Mouse (Mus musculus): Measurements from ENCODE around the gene Gdpd5.
A peak's percentile ranks its signal among the peaks of the same experiment; 100 is the strongest.

The Gdpd5 gene

DNA sequence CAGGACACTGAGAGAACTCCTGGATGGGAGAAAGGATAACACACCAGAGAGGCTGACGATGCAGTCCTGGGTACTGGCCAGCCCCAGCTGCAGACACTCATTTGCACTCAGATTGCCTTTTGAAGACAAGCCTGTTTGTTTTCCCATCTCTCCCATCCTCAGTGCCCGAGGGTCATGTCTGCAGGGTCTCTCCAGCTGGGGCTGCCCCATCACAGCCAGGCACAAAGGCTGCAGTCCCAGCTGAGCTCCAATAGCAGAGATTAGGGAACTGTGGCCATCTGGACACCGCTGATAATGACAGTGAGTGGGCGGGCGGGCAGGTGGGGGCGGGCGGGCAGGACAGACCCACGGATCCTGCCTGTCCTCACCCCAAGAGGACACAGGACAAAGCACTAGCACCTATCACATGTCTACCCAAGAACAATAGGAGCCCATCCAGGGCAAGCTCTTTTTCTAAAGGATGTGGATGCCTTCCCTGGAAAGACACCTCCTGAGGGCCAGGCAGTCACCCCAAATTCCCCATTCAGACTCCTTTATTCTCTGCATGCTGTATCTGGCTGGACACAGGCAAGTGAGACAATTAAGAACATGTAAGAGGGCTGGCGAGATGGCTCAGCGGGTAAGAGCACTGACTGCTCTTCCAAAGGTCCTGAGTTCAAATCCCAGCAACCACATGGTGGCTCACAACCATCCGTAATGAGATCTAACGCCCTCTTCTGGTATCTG, 93.8 kb downstream of the Gdpd5 start:
- no peak for DNase-seq (ENCODE audit: low read depth, low spot score)

DNA sequence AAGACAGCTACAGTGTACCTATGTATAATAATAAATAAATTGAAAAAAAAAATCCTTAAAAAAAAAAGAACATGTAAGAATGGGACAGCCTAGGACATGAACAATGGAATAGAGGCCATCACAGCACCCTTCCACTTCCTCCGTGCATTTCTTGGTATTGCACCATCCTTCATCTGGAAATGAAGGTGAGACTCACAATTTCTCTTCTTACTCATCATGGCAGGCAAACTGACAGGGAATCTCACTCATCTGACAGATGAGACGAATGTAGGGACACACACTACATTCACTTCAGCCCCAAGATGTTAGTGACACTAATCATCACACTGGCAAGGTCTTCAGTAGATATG, 94.3 kb downstream of the Gdpd5 start:
- no peak for DNase-seq (ENCODE audit: low read depth, low spot score)

DNA sequence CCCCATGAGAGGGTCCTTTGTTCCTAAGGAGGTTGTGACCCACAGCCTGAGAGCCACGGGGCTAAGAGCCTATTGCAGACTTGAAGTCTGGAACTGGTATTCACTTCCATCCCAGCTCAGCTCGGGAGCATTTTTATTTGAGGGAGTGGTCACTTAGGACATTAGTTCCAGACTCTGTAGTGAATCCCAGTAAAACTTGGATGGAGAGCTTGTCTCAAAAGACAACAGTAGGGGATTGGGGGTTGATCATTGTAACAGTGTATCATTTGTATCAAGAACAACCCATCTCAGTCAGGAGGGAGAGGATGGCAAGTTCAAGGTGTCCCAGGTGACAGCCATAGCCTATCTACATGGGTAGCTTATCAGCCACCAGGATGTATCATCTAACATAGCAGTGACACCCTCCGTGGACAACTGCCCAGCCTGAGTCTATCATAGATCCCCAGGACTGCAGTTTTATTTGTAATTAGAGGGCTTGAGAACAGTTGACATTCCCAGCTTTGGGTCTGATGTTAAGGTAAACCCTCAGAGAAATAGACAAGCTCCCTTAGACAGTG, 95.4 kb downstream of the Gdpd5 start:
- DNase-seq (ENCODE audit: low read depth, low spot score) = no peak

DNA sequence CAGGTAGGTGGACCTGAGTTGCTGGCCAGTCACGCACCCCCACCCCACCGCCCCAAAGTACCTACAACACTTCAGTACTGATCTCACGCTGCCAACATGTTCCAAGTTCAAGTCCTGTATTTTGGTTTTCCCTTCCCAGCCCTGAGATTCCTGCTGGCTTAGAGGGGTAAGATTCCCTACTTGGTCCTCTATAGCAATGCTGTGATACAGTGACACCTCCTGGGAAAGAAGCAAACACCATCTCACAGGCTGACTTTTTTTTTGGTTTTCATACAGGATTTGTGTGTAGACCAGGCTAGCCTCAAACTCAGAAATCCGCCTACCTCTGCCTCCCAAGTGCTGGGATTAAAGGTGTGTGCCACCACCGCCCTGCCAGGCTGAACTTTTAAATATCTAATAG, 96.0 kb downstream of the Gdpd5 start:
- DNase-seq (ENCODE audit: low read depth, low spot score) = no peak

DNA sequence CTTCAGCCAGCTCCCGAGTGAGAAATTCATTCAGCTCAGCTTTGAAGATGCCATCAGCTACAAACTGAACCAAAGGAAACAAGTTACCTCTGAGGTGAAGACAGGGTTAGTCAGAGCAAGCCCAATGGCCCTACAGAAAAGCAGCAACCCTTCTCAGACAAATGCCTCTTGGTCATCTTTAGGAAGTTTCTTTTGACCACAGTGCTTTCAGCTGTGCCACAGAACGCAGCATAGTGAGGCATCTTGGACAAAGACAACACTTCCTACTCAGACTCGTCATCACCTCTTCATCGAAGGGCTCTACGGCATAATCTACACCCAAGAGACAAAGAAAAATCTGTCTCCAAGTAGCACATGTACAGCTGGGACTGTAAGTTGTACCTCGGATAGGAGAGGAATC, 101.4 kb downstream of the Gdpd5 start:
- peak; percentile 33 for DNase-seq (ENCODE audit: low read depth, low spot score)

DNA sequence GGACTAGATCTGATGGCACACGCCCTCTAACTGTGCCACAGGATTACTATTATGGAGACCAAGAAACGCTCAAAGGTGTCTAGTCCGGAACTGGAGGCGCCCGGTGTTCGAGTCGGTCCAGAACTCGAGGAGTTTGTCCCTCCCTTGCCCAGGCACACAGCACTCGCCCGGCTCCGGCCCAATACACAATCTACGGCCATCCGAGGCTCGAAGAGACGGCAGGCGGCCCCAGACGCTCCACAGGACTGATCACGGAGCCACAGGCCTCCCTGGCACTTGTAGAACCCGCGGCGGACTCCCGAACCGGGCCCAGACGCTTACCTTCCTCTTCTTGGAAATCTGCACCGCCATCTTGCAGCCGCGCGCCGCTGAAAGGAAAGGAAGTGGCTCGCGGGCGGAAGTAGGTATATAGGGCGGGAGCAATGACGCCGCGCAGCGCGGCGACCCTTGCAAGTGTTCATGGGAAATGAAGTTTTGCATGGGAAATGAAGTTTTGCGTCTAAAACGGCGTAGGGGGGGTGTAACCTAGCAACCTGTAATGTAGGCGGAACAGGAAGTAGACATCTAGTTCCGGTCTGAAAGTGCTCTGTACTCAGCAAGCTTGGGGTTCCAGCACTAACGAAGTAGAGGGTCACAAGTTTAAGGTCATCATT, 102.2 kb downstream of the Gdpd5 start, which contains the start of gene Rps3:
Gene Rps3, minus strand, starts transcription at position 468 of the 653 bp plus-strand sequence.
- peak; percentile 97 for DNase-seq (ENCODE audit: low read depth, low spot score)

DNA sequence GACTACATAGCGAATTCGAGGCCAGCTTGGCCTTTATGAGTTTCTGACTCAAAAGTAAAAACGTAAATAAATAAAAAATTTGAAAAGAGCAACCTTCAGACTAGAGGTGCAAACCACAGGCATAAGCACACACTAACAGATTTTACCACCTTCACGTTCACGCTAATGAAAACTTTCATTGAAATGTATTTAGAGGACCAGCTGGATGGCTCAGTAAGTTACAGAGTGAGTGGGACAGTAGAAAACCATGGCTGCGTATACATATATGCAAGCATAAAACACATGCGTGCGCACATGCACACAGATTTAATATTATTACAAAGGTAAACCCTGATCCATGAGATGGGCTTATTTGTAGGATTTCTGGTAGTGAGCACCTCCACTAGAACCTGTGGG, 102.7 kb downstream of the Gdpd5 start:
- no peak for DNase-seq (ENCODE audit: low read depth, low spot score)

DNA sequence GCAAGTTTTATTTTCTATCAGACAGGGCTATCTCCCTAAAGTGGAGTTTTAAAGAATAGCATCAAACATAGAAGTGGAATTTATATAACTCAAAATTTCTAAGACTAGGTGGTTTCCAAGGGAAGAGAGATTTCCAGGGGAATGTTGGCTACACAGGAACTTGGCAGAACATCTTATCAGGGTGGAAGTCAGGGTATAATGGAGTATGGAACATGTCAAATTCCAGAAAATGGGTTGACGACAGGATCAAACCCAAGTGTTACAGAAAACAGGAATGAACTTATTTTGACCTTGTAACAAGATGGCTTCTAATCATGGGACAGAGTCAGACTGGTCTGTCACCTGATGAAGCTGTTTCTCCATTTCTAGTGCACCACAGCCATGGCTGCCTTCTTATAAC, 103.5 kb downstream of the Gdpd5 start:
- DNase-seq (ENCODE audit: low read depth, low spot score) = no peak

DNA sequence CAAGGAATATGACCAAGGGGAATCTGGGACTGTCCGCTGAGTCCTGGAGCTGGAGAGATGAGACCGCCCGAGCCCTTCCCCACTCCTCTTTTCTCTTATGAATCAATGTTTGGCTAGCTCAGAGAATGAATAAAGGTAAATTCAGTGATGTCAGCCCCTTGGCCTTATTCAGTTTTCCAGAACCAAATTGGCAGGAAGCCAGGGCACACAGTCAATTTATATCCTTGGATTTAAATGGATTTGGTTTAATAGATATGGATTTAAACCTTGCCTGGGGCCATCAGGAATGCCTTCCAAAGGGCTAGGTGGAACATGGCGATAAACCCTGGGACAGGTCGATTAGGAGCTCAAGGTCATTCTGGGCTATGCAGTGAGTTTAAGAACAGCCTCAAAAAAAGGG, 108.5 kb downstream of the Gdpd5 start:
- DNase-seq (ENCODE audit: low read depth, low spot score) = no peak

DNA sequence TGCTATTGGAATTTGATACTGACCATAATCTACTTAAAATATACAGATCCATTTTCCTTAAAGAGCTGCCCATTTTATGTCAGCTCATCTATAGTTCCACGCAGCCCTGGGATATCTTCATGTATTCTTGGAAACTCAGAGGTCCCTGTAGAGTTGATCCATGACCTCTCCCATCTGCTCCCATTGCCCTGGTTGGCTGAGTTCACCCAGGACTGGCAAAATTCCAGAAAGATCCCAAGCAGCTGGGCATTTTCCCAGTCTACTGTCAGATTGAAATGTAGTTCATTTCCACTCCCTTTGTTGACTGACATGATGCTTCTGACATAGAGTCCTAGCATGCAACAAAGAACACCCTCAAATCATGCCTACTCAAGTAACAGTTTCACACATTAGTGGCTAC, 117.9 kb downstream of the Gdpd5 start:
- DNase-seq (ENCODE audit: low read depth, low spot score) = no peak

DNA sequence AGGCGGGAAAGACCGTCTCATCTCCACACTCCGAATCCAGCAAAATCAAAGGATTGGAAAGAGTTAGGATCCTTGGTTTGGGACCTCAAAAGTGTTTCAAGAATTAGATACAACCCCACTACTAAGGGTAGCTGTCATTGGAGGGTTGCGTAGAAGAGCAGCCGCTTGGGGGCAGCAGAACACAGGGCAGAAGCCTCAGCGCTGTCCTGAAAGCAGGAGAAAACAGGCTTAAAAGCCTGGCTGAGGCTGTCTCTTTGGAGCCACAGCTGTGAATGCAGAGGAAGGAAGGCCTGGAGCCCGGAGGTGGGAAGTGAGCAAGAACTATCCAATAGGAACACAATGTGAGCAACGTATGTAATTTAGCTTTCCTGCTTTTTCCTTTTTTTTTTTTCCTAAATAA, 119.0 kb downstream of the Gdpd5 start:
- DNase-seq (ENCODE audit: low read depth, low spot score) = peak; percentile 64

DNA sequence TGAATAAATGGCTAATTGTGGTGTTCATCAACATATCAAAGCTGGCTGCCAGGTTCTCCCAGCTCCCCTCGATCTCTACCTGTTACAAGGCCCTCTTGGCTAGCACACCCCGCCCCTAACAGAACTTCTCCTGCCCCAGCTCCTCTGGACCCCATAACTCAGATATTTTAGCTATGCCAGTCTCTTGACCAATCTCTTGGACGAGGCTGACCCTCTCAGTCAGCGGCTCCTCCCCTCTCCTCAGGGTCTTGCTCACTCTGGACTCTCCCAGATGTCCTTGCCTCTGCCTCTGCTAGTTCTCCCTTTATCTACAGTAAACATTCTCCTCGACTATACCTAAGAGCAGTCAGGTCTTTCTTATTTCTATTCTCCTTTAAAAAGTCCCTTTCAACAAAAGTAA, 119.4 kb downstream of the Gdpd5 start:
- no peak for DNase-seq (ENCODE audit: low read depth, low spot score)

DNA sequence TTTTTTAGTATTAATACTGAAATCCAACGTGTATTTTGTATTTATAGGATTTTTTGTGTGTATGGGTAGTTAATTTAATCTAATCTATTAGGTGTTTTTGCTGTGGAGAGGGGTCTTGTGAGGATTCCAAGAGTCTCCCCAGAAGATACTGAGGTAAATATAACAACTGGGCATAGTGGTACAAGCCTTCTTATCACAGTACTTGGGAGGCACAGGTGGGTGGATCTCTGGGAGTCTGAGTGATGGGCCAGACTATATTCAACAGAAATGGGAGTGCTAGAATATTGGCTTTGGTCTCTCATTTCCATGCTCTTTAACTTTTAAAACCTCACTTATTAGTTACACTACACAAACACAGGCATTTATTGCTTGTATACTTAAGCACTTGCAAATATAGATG, 119.9 kb downstream of the Gdpd5 start:
- no peak for DNase-seq (ENCODE audit: low read depth, low spot score)

DNA sequence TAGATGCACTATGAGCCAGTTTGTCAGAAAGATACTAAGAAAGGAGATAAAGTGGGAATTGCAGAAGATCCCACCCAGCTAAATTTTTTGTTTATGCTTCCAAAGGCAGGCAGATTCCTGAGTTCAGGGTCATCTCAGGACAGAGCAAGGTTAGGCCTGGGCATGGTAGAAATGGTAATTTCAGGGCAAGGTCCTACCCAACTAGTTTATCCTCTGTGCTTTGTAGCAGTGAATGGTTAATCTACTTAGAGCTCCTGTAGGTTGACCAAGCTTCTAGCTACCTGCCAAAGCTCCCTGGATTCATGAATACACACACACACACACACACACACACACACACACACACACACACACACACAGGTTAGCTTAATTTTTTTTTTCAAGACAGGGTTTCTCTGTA, 123.3 kb downstream of the Gdpd5 start:
- DNase-seq (ENCODE audit: low read depth, low spot score) = no peak

DNA sequence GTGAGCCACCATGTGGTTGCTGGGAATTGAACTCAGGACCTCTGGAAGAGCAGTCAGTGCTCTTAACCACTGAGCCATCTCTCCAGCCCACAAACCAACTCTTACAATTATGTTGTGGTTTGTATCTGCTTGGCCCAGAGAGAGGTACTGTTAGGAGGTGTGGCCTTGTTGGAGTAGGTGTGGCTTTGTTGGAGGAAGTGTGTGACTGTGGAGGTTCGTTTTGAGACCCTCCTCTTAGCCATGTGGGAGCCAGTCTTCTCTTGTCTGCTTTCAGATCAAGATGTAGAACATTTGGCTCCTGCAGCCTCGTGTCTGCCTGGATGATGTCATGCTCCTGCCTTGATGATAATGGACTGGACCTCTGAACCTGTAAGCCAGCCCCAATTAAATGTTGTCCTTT, 127.0 kb downstream of the Gdpd5 start:
- peak; percentile 22 for DNase-seq (ENCODE audit: low read depth, low spot score)

DNA sequence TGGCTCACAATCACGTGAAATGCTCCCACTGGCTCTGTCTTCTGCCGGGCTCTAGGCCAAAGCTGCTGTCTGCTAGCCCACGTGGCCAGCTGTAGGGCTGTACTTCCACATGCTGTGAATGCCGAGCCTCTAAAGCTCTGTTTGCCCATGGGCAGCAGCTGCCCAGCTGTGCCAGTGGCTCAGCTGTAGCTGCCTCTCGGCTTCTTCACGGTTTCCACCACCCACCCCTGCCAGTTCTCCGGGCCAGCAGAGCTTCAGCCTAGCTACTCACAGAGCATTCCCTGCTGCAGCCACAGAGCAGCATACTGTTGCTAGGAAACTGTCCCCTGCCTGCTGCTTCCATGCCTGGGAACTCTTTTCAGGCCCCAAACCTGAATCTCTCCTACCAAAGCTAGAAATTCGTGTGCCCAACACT, 128.9 kb downstream of the Gdpd5 start:
- no peak for DNase-seq (ENCODE audit: low read depth, low spot score)

Measured in A20 (cell line).